Mouse (Mus musculus) kidney, embryonic 16.5 days (tissue): ENCODE results near the gene Aif1l. TPM values are rescaled to one million over a fixed set of nuclear protein-coding genes. Genes with fewer than 3 reads are reported as not detected.

Experiments
- ATAC-seq: fragments of 200-750 bp; cut with Nextera tagmentation; 2 replicates; pipeline ENCODE4 v1.8.0; 2017; ENCODE audit warnings: moderate TSS enrichment; ENCODE audit not compliant: low FRiP score, low TSS enrichment
- H3K27ac ChIP-seq: fragments of 300-500 bp; sonication (generic); 2 replicates; pipeline ENCODE4 v1.5.1; 2014; ENCODE audit warnings: low read length
- H3K27me3 ChIP-seq: fragments of 300-500 bp; sonication (generic); 2 replicates; pipeline ENCODE4 v1.6.1; 2014; ENCODE audit warnings: low read length, control low read depth, mixed read lengths; ENCODE audit not compliant: insufficient read depth
- H3K36me3 ChIP-seq: fragments of 300-500 bp; sonication (generic); 2 replicates; pipeline ENCODE4 v1.6.1; 2014; ENCODE audit warnings: low read length, control low read depth, mixed read lengths; ENCODE audit not compliant: insufficient read depth
- H3K4me1 ChIP-seq: fragments of 300-500 bp; sonication (generic); 2 replicates; pipeline ENCODE4 v1.6.1; 2014; ENCODE audit warnings: low read length, control low read depth, mixed read lengths; ENCODE audit not compliant: insufficient read depth
- H3K4me2 ChIP-seq: fragments of 300-500 bp; sonication (generic); replicated peaks from 2 replicates; pipeline ENCODE4 v1.6.1; 2014; ENCODE audit warnings: low read depth, low read length
- H3K4me3 ChIP-seq: fragments of 300-500 bp; sonication (generic); 2 replicates; pipeline ENCODE4 v1.5.1; 2014; ENCODE audit warnings: mild to moderate bottlenecking, low read length
- H3K9ac ChIP-seq: fragments of 300-500 bp; sonication (generic); replicated peaks from 2 replicates; pipeline ENCODE4 v1.6.1; 2014; ENCODE audit warnings: low read length
- H3K9me3 ChIP-seq: fragments of 300-500 bp; sonication (generic); 2 replicates; pipeline ENCODE4 v1.6.1; 2016; ENCODE audit warnings: low read length, control low read depth
- WGBS: fragments of 180-500 bp; shearing (Covaris S2); extraction: QIAGEN DNeasy Blood & Tissue Kit; methylation state at CpG from one replicate; pipeline ENCODE4 v1.1.7; 2014; 5-methylcytosine and 5-hydroxymethylcytosine counted together
- polyA plus RNA-seq: library from polyadenylated mRNA; unstranded; fragments of >200 nt; fragmentation: Nextera tagmentation; extraction: Ambion mirVana; gene quantifications from 2 replicates; pipeline ENCODE4 v1.2.1, GENCODE M21; 2015

The Aif1l gene
- polyA plus RNA-seq, 1 experiment from 2014 or later: 101 TPM

- Histone ChIP-seq H3K4me3 (no peak overlapping the region), H3K9me3 (no peaks in the 10 kb centered on the region), H3K4me2 (no peak overlapping the region), H3K4me1 (peaks cover 16% of the 10 kb centered on the region), H3K9ac (no peak overlapping the region), H3K27ac (no peak overlapping the region), H3K27me3 (no peaks in the 10 kb centered on the region), H3K36me3 (no peaks in the 10 kb centered on the region)
- 65% methylated on average over 6 of the region's 6 CpGs for WGBS
- no peak for ATAC-seq
Observed at GRCm38 (mm10) chr2:31948801-31949200, 1.1 kb upstream of the Aif1l start.

GRCm38 (mm10) chr2:31950966-31951365 lies 1.0 kb downstream of the Aif1l start:
- no peaks in the 10 kb centered on the region for H3K27me3 ChIP-seq
- peak overlapping the region; percentile 86 for H3K4me3 ChIP-seq
- peak overlapping the region; percentile 85 for H3K9ac ChIP-seq
- no peaks in the 10 kb centered on the region for H3K9me3 ChIP-seq
- WGBS: 20% methylated on average over 9 of the region's 9 CpGs
- peaks cover 31% of the 10 kb centered on the region for H3K4me1 ChIP-seq
- no peaks in the 10 kb centered on the region for H3K36me3 ChIP-seq
- peak overlapping the region; percentile 65 for H3K27ac ChIP-seq
- ATAC-seq: no peak
- H3K4me2 ChIP-seq: peak overlapping the region; percentile 96

- H3K9me3 ChIP-seq: no peaks in the 10 kb centered on the region
- no peak for ATAC-seq
- no peaks in the 10 kb centered on the region for H3K36me3 ChIP-seq
- H3K4me1 ChIP-seq: peaks cover 33% of the 10 kb centered on the region
- 89% methylated on average over 10 of the region's 10 CpGs for WGBS
- H3K9ac ChIP-seq: no peak overlapping the region
- peak overlapping the region; percentile 96 for H3K4me2 ChIP-seq
- no peak overlapping the region for H3K4me3 ChIP-seq
- peak overlapping the region; percentile 88; the same call in 1 of the 2 replicates for H3K27ac ChIP-seq
- H3K27me3 ChIP-seq: no peaks in the 10 kb centered on the region
Observed at GRCm38 (mm10) chr2:31952236-31952635, 2.3 kb downstream of the Aif1l start.

GRCm38 (mm10) chr2:31952725-31953124 lies 2.8 kb downstream of the Aif1l start:
- H3K27ac ChIP-seq: peak overlapping the region; percentile 88
- peak overlapping the region; percentile 96; the same call in 1 of the 2 replicates for H3K4me2 ChIP-seq
- no peaks in the 10 kb centered on the region for H3K27me3 ChIP-seq
- H3K36me3 ChIP-seq: no peaks in the 10 kb centered on the region
- H3K4me1 ChIP-seq: peaks cover 33% of the 10 kb centered on the region
- ATAC-seq: no peak
- 0 out of 2 replicates have a peak overlapping the region, but pooled peaks have one; percentile 41 for H3K9ac ChIP-seq
- WGBS: 87% methylated on average over 3 of the region's 3 CpGs
- H3K9me3 ChIP-seq: no peaks in the 10 kb centered on the region
- H3K4me3 ChIP-seq: no peak overlapping the region

GRCm38 (mm10) chr2:31953687-31954086 lies 3.7 kb downstream of the Aif1l start:
- no peak overlapping the region for H3K4me3 ChIP-seq
- no peak overlapping the region for H3K9ac ChIP-seq
- peak; percentile 67 for ATAC-seq
- H3K27ac ChIP-seq: peak overlapping the region; percentile 88
- 45% methylated on average over 8 of the region's 8 CpGs for WGBS
- H3K4me2 ChIP-seq: no peak overlapping the region
- no peaks in the 10 kb centered on the region for H3K9me3 ChIP-seq
- no peaks in the 10 kb centered on the region for H3K27me3 ChIP-seq
- peaks cover 33% of the 10 kb centered on the region for H3K4me1 ChIP-seq
- H3K36me3 ChIP-seq: no peaks in the 10 kb centered on the region

- 51% methylated on average over 9 of the region's 9 CpGs for WGBS
- H3K4me2 ChIP-seq: peak overlapping the region; percentile 5; the same call in 1 of the 2 replicates
Observed at GRCm38 (mm10) chr2:31954779-31955181, 4.8 kb downstream of the Aif1l start.

GRCm38 (mm10) chr2:31955686-31956085 lies 5.7 kb downstream of the Aif1l start:
- WGBS: 90% methylated on average over 5 of the region's 5 CpGs
- Histone ChIP-seq H3K4me2 (no peak overlapping the region), H3K27me3 (no peaks in the 10 kb centered on the region), H3K9ac (no peak overlapping the region), H3K4me3 (no peak overlapping the region), H3K27ac (no peak overlapping the region), H3K4me1 (peaks cover 48% of the 10 kb centered on the region), H3K36me3 (no peaks in the 10 kb centered on the region), H3K9me3 (no peaks in the 10 kb centered on the region)
- no peak for ATAC-seq

More at GRCm38 (mm10) chr2:31954779-31955181, 4.8 kb downstream of the Aif1l start:
- Histone ChIP-seq H3K27ac (peak overlapping the region; percentile 88), H3K27me3 (no peaks in the 10 kb centered on the region), H3K36me3 (no peaks in the 10 kb centered on the region), H3K9me3 (no peaks in the 10 kb centered on the region), H3K9ac (peak overlapping the region; percentile 46; the same call in 1 of the 2 replicates), H3K4me1 (peaks cover 39% of the 10 kb centered on the region), H3K4me3 (no peak overlapping the region)
- ATAC-seq: peak; percentile 24; the same call in 1 of the 2 replicates

- WGBS: 90% methylated on average over 10 of the region's 10 CpGs
- peaks cover 55% of the 10 kb centered on the region for H3K4me1 ChIP-seq
Observed at GRCm38 (mm10) chr2:31957211-31957610, 7.3 kb downstream of the Aif1l start.

GRCm38 (mm10) chr2:31960986-31961385 lies 11.0 kb downstream of the Aif1l start:
- Histone ChIP-seq H3K27ac (peak overlapping the region; percentile 88), H3K27me3 (no peaks in the 10 kb centered on the region), H3K4me2 (no peak overlapping the region), H3K36me3 (no peaks in the 10 kb centered on the region), H3K4me3 (no peak overlapping the region), H3K9ac (no peak overlapping the region), H3K4me1 (peaks cover 39% of the 10 kb centered on the region), H3K9me3 (no peaks in the 10 kb centered on the region)
- WGBS: 61% methylated on average over 8 of the region's 8 CpGs
- no peak for ATAC-seq

More at GRCm38 (mm10) chr2:31957211-31957610, 7.3 kb downstream of the Aif1l start:
- ATAC-seq: no peak
- Histone ChIP-seq H3K4me3 (no peak overlapping the region), H3K36me3 (no peaks in the 10 kb centered on the region), H3K27me3 (no peaks in the 10 kb centered on the region), H3K9ac (no peak overlapping the region), H3K4me2 (no peak overlapping the region), H3K9me3 (no peaks in the 10 kb centered on the region), H3K27ac (no peak overlapping the region)

- Histone ChIP-seq H3K4me2 (no peak overlapping the region), H3K4me3 (no peak overlapping the region), H3K9me3 (no peaks in the 10 kb centered on the region), H3K9ac (no peak overlapping the region), H3K27me3 (no peaks in the 10 kb centered on the region), H3K36me3 (no peaks in the 10 kb centered on the region), H3K27ac (peak overlapping the region; percentile 88), H3K4me1 (peaks cover 37% of the 10 kb centered on the region)
- WGBS: 40% methylated on average over 4 of the region's 4 CpGs
- ATAC-seq: peak; percentile 83
Observed at GRCm38 (mm10) chr2:31961791-31962222, 11.9 kb downstream of the Aif1l start.
